Mouse (Mus musculus) embryo, embryonic 9.5 days (tissue): ENCODE results near the gene Stoml1.
A peak's percentile ranks its signal among the peaks of the same experiment; 100 is the strongest.

Experiments
- DNase-seq: peaks from one replicate; pipeline ENCODE4 v3.0.0-alpha.2; 2017; ENCODE audit errors: extremely low spot score

Stoml1 gene

DNA sequence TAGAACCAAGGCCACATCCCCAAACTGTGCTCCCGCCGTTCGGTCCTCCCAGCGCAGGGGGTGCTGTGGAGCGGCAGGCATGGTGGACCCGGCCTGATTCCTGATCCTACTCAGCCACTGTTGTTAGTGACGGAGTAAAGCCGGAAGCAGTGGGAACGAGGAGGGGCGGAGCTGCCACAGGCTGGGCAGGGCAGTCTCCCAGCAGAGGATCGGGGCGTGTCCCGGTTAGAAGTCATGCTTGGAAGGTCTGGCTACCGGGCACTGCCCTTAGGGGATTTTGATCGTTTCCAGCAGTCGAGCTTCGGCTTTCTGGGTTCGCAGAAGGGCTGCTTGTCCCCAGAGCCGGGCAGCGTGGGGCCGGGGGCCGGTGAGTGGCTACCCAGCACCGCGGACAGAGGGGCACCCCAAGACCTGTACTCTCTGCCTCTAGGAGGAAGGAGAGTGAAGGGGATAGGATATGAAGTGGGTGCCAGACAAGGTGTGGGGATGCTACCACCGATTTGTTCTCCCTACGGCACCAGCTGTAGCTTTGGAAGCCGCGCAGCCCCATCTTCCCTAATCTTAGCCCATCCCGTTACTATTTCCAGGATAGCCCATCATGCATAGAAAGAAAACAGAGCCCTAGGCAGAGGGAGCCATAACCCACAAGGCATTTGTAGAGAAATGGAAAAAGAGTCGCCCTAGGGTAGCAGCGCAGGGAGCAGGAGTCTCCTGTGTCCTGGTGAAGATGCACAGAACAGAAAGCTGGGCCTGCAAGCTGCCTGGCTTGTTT lies at the start of gene Stoml1:
Gene Stoml1, plus strand, starts transcription at position 132 of the 772 bp plus-strand sequence.
- DNase-seq, result peak; percentile 96

GRCm38 (mm10) chr9:58203516-58204447 lies 49.2 kb upstream of the Stoml1 start, which contains the start of the genes Islr and Islr2:
Gene Islr, minus strand, starts transcription at chr9:58204306.
Gene Islr2, minus strand, starts transcription at chr9:58204319.
- peak; percentile 80 for DNase-seq

GRCm38 (mm10) chr9:58204448-58205000 lies 48.4 kb upstream of the Stoml1 start:
- DNase-seq, result peak; percentile 91

- DNase-seq, result no peak
Measured at GRCm38 (mm10) chr9:58206013-58206412, 47.0 kb upstream of the Stoml1 start.

GRCm38 (mm10) chr9:58209462-58210303 lies 43.3 kb upstream of the Stoml1 start:
- DNase-seq, result no peak

DNA sequence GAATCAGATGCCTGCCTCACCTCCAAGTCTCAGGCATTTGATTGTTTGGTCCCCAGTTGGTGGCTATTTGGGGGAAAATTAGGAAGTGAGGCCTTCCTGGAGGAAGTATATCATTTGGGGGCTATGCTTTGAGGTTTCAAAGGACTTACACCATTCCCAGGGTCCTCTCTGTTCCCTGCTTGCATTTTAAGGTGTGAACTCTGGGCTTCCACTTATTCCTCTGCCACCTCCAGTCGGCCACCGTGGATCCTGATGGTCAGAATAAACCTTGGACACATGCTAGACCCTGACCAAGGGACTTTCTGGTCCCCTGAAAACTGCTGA lies 42.7 kb upstream of the Stoml1 start:
- DNase-seq, result no peak

- no peak for DNase-seq
Measured at GRCm38 (mm10) chr9:58213377-58213776, 39.6 kb upstream of the Stoml1 start.

DNA sequence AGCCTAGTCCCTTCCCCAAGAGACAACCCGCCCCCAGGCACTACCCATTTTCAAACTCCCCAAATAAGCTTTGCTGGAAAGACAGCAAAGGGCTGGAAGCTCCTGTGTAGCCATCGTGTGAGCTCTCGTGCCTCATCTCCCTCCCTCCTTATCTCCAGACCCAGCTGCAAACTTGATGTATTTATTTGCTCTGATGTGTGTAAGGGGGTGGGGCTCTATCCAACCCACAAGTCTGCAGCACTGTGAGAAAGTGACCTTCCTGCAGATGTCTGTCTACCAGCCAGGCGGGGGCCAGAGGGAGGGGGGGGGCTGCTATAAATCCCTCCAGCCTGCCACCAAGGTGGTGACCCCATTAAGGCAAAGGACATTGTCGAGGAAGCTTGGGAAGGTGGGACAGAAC lies 39.1 kb upstream of the Stoml1 start:
- DNase-seq, result no peak

GRCm38 (mm10) chr9:58214519-58215180 lies 38.3 kb upstream of the Stoml1 start:
- no peak for DNase-seq

- peak; percentile 69 for DNase-seq
Measured at GRCm38 (mm10) chr9:58216402-58216801, 36.6 kb upstream of the Stoml1 start.

DNA sequence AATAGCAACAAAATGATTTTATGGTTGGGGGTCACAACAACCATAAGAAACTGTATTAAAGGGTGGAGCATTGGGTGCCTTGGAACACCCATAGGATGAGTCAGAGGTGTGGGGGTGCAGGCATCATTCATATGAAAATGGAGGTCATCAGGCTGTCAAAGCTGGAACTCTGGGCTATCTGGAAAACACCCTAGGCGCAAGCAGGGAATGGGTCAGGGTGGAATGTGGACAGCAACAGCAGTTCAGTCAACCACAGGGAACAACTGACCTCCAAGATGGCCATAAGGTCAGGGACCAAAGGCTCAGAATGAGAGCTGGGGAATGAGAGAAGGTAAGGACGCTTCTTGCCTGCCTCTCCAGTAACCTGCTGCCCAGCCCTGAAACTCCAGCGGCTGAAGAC lies 34.4 kb upstream of the Stoml1 start:
- no peak for DNase-seq

DNA sequence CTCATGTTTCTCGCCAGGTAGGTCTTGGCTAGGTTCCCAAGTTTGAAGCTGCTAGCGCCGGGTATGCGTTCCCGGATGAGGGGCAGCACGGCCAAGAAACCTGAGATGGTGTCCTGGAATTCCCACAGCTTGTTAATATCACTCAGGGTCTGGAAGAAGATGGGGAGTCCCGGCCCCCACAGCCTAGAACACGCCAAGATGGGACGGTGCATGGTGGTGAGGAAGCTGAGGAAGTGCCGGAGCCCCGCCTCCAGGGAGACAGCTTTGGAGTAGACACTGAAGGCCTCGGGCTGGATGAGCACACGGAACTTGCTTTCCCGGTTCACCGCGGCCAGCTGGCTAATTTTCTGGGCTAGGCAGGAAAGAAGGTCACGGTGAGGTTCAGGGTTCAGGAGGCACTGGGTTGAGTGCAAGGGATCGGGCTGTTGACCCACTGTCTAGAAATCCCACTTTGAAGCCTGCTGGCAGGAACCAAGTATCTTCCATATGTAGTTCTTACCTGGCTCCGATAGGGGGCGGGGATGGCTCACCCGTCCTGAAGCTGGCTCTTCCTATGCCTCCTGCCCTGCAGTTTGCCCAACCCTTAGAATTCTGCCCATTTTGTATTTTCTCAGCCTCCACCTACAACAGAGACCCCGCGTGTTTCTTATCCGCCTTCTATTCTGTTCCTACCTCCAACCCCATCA lies 32.6 kb upstream of the Stoml1 start:
- DNase-seq, result peak; percentile 49

DNA sequence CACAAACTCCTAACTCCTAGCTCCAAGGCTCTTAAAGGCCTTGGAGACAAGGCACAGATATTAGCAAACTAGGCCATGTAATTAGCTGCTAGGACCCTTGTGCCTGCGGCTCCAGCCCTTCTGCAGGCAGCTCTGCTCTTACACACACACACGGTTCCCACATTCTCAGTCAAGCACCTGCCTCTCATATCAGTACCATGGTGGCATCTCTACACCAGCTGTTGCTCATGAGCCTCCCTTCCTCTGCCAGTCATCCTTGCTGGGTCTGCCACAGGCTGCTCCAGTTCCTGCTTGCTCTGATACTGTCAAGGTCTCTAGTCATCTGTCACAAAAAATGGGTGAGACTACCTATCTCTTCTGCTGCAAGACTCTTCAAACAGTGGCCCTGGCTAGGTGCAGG lies 28.6 kb upstream of the Stoml1 start:
- DNase-seq, result no peak

- DNase-seq, result peak; percentile 50
Measured at GRCm38 (mm10) chr9:58225915-58226913, 26.8 kb upstream of the Stoml1 start.

- no peak for DNase-seq
Measured at GRCm38 (mm10) chr9:58228777-58229466, 24.0 kb upstream of the Stoml1 start.

DNA sequence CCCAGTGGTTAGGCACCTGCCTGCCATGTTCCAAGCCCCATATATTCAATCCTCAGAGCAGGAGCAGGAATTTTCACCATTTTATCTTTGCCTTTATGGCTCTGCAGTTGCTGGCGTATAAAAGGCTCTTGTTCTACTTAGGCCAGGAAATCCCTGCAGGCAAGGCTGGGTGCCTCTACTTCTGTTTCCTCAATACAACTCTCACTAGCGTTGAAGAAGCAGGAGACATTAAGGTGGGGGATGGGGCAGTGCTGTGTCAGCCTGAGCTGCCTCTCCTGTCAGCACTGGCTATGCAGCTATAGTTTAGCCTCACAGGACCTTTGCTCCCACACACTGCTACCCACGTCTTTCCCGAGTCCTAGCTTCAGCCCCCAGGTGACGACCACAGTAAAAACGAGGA lies 21.2 kb upstream of the Stoml1 start:
- DNase-seq, result no peak

- no peak for DNase-seq
Measured at GRCm38 (mm10) chr9:58232374-58232773, 20.6 kb upstream of the Stoml1 start.

DNA sequence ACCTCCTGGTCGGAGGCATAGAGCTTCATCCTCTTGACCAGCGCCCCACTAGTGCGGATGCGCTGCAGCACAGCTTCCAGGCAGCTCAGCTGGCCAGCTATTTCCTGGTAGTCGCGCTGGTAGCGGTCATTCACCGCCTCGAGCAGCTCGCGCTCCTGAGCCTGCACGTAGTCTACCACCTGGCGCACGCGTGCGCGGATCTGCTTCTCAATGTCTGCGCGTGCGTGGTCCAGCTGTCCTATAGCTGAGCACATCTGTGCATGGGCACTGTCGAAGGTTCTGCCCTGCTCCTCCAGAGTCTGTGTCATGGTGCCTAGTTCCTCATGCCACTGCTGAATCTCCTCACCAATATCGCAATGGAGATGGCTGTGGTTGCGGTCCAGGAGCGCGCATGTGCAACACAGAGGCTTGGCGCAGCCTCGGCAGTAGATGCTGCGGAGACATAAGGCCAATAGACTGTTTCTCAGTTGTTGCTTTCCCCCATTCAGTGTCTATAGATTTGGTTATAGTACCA lies 18.4 kb upstream of the Stoml1 start:
- no peak for DNase-seq
